Mouse (Mus musculus) liver, embryonic 11.5 days (tissue): ENCODE measurements around the gene Exo1. TPM values are rescaled to one million over a fixed set of nuclear protein-coding genes. Genes with fewer than 3 reads are reported as not detected.
A peak's percentile ranks its signal among the peaks of the same experiment; 100 is the strongest.

Experiments used
- ATAC-seq: fragments of 200-750 bp; cut with Nextera tagmentation; replicated peaks from 2 replicates; pipeline ENCODE4 v1.8.0; 2017; ENCODE audit warnings: moderate number of reproducible peaks, mild to moderate bottlenecking, moderate TSS enrichment, moderate library complexity; ENCODE audit not compliant: low FRiP score
- DNase-seq: peaks from one replicate; pipeline ENCODE4 v3.0.0-alpha.2; 2017; ENCODE audit warnings: low spot score
- H3K27ac ChIP-seq: fragments of 300-500 bp; sonication (generic); 2 replicates; pipeline ENCODE4 v1.5.1; 2014; ENCODE audit warnings: mild to moderate bottlenecking, low read depth, low read length, control low read depth
- H3K27me3 ChIP-seq: fragments of 300-500 bp; sonication (generic); replicated peaks from 2 replicates; pipeline ENCODE4 v1.6.1; 2014; ENCODE audit warnings: low read length, mixed read lengths; ENCODE audit not compliant: control insufficient read depth, insufficient read depth
- H3K36me3 ChIP-seq: fragments of 300-500 bp; sonication (generic); 2 replicates; pipeline ENCODE4 v1.6.1; 2014; ENCODE audit warnings: mild to moderate bottlenecking, low read length, moderate library complexity, mixed read lengths; ENCODE audit not compliant: control insufficient read depth, insufficient read depth
- H3K4me1 ChIP-seq: fragments of 300-500 bp; sonication (generic); replicated peaks from 2 replicates; pipeline ENCODE4 v1.6.1; 2014; ENCODE audit warnings: low read length, mixed read lengths; ENCODE audit not compliant: control insufficient read depth, insufficient read depth
- H3K4me2 ChIP-seq: fragments of 300-500 bp; sonication (generic); 2 replicates; pipeline ENCODE4 v1.6.1; 2014; ENCODE audit warnings: mild to moderate bottlenecking, control low read depth, moderate library complexity
- H3K4me3 ChIP-seq: fragments of 300-500 bp; sonication (generic); 2 replicates; pipeline ENCODE4 v1.5.1; 2014; ENCODE audit warnings: low read depth, low read length, control low read depth
- H3K9ac ChIP-seq: fragments of 300-500 bp; sonication (generic); 2 replicates; pipeline ENCODE4 v1.6.1; 2014; ENCODE audit warnings: low read depth, low read length, control low read depth
- H3K9me3 ChIP-seq: fragments of 300-500 bp; sonication (generic); 2 replicates; pipeline ENCODE4 v1.6.1; 2016; ENCODE audit warnings: low read length, inconsistent platforms, mixed read lengths; ENCODE audit not compliant: control insufficient read depth
- WGBS: fragments of 180-500 bp; shearing (Covaris S2); extraction: QIAGEN DNeasy Blood & Tissue Kit; methylation state at CpG from one replicate; pipeline ENCODE4 v1.1.7; 2014; 5-methylcytosine and 5-hydroxymethylcytosine counted together
- polyA plus RNA-seq: library from polyadenylated mRNA; unstranded; fragments of >200 nt; fragmentation: Nextera tagmentation; extraction: Ambion mirVana; gene quantifications from 2 replicates; pipeline ENCODE4 v1.2.1, GENCODE M21; 2014

The Exo1 gene
- 124 and 131 TPM in 2 replicates for polyA plus RNA-seq

DNA sequence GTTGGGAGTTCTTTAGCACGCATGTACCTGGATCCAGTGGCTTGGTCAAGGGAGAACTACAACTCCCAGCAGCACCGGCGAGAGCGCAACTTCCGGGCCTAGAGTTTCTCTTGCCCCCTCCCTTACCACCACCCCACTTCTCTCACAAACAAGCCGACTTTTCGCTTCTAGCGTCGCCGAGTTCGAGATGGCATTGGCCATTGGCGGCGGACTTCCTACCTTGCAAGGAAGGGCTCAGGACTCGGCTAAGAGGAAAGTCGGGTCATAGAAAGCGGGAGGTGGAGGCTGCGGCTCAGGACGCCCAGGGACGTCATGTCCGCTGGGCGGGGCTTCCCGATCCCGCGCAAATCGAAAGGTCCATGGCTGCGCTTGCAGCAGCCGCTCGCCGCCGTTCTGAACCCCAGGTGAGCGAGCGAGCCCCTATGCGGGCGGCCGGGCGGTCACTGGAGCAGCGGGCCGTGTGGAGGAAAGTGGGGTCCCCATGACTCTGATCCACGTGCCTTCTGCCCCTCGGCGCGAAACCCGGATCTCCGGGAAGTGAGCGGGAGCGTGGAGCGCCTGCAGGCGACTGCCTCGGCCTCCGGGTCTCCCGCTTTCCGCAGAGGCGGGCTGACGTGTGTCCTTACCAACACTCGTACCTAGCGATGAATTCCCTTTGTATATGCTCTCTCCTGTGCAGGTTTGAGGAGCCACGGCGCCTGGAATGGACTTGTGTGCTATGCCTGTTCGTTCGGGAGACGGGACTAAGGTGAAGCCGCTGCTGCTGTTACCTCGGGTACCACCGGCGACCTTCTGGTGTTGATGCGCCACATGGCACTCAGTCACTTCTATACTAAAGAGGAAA lies at the start of gene Exo1:
Exo1 (plus strand) TSS at position 129 of the 844 bp plus-strand sequence.
- WGBS, result under 1% methylated on average over 66 of the region's 66 CpGs
- H3K4me1 ChIP-seq, result peaks cover 11% of the 10 kb centered on the region

DNA sequence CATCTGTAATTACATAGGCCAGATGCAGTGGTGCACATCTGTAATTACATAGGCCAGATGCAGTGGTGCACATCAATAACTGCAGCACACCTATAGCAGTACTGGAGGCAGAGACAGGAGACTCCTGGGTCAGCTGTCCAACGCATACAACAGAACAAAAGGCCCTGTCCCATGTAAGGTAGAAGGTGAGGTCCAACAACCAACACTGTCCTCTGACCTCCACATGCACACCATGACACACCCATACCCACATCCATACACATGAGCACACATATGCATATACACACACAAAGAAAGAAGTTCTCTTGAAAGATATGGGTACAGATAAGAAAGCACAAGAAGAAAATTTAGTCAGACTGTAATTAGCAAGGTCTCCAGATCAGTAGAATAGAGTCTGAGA lies 24.9 kb upstream of the Exo1 start:
- H3K9me3 ChIP-seq, result no peaks in the 10 kb centered on the region
- WGBS, result 83% methylated on average over 1 of the region's 1 CpGs
- ATAC-seq (peak; percentile 26; the same call in 1 of the 2 replicates), DNase-seq (no peak)
- H3K4me1 ChIP-seq, result no peaks in the 10 kb centered on the region
- H3K27me3 ChIP-seq, result no peaks in the 10 kb centered on the region
- no peaks in the 10 kb centered on the region for H3K36me3 ChIP-seq
- no peak overlapping the region for H3K9ac ChIP-seq
- no peak overlapping the region for H3K4me3 ChIP-seq
- no peak overlapping the region for H3K4me2 ChIP-seq
- no peak overlapping the region for H3K27ac ChIP-seq

More for the DNA sequence above, at the start of gene Exo1:
- DNase-seq, result peak; percentile 91
- Histone ChIP-seq H3K27me3 (no peaks in the 10 kb centered on the region), H3K27ac (peak within 1 kb of the TSS; percentile 73), H3K36me3 (peaks cover 22% of the 10 kb centered on the region), H3K4me2 (peak within 1 kb of the TSS; percentile 82), H3K4me3 (peak within 1 kb of the TSS; percentile 87), H3K9me3 (no peaks in the 10 kb centered on the region), H3K9ac (peak within 1 kb of the TSS; percentile 91)
- peak; percentile 96 for ATAC-seq

GRCm38 (mm10) chr1:175867050-175867449 lies 13.3 kb upstream of the Exo1 start:
- Histone ChIP-seq H3K27me3 (no peaks in the 10 kb centered on the region), H3K4me1 (no peaks in the 10 kb centered on the region), H3K36me3 (no peaks in the 10 kb centered on the region), H3K9ac (no peak overlapping the region), H3K9me3 (no peaks in the 10 kb centered on the region), H3K27ac (no peak overlapping the region), H3K4me2 (no peak overlapping the region), H3K4me3 (no peak overlapping the region)
- ATAC-seq (no peak), DNase-seq (no peak)
- WGBS, result 56% methylated on average over 1 of the region's 1 CpGs

- ATAC-seq, result no peak; the same call in 1 of the 2 replicates
- H3K9ac ChIP-seq, result no peak overlapping the region
- H3K9me3 ChIP-seq, result no peaks in the 10 kb centered on the region
- no peak for DNase-seq
- H3K4me3 ChIP-seq, result no peak overlapping the region
- no peaks in the 10 kb centered on the region for H3K4me1 ChIP-seq
- H3K36me3 ChIP-seq, result no peaks in the 10 kb centered on the region
- 27% methylated on average over 5 of the region's 5 CpGs for WGBS
- no peaks in the 10 kb centered on the region for H3K27me3 ChIP-seq
- H3K27ac ChIP-seq, result no peak overlapping the region
- H3K4me2 ChIP-seq, result no peak overlapping the region
Observed at GRCm38 (mm10) chr1:175867558-175867957, 12.8 kb upstream of the Exo1 start.

- Histone ChIP-seq H3K27me3 (no peaks in the 10 kb centered on the region), H3K36me3 (no peaks in the 10 kb centered on the region), H3K4me2 (no peak overlapping the region), H3K9ac (no peak overlapping the region), H3K4me1 (no peaks in the 10 kb centered on the region), H3K27ac (no peak overlapping the region), H3K4me3 (no peak overlapping the region), H3K9me3 (no peaks in the 10 kb centered on the region)
- no peak for ATAC-seq
- no peak for DNase-seq
- WGBS, result 83% methylated on average over 3 of the region's 3 CpGs
Observed at GRCm38 (mm10) chr1:175870716-175871115, 9.7 kb upstream of the Exo1 start.

DNA sequence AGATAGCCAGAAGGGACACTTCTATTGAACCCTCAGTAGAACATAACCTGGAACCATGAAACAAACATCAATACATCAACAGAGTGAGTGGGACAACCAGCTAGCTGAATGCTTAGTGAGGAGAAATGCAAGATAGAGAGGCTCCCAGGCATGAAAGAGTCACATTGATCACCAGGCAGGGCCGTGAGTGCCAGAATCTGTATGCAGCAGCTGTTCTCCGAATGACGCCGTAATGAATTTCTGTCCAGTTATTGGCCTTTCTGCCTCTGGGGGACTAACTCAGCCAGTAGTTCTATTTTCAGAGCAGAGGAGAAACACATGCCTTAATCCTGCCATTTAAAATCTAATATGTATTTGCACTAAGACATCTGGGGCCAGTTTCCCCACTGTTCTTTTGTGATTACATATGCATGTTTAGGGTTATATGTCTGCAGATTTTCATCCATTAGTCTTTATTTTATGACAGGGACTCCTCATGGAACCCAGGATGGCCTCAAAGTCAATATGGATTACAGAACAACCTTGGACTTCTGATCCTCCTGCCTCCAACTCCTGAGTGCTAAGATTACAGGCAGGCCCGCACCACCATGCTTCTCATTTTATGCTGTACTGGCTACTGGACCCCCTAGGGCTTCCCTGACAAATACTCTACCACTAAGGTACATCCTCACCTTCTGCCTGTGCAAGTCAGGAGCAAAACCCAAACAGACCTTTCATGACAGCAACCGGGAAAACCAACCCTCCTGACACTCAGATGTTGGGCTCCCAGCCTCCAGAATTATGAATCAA lies 8.2 kb upstream of the Exo1 start:
- H3K9ac ChIP-seq, result no peak overlapping the region
- no peak overlapping the region for H3K4me2 ChIP-seq
- no peak overlapping the region for H3K4me3 ChIP-seq
- no peaks in the 10 kb centered on the region for H3K9me3 ChIP-seq
- DNase-seq, result no peak
- no peaks in the 10 kb centered on the region for H3K36me3 ChIP-seq
- 87% methylated on average over 6 of the region's 6 CpGs for WGBS
- no peak overlapping the region for H3K27ac ChIP-seq
- no peaks in the 10 kb centered on the region for H3K27me3 ChIP-seq
- ATAC-seq, result no peak
- H3K4me1 ChIP-seq, result no peaks in the 10 kb centered on the region

DNA sequence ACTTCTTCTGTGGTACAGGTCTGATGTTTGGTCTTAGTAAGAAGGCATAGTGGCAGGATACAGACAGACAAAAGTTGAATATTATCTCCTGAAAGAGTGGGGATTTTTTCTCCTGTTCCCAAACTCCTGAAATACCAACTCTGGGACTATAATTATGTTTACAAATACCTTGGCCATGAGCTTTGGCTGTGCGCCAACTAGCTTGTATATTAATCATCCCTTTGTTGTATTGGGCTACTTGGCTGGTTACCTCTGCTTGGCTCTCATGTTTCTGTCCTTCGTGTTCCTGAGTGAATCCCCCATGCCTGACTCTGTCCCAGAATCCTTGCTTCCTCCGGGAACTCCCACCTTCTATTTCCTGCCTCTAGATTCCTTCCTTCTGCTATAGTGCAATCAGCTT lies 3.0 kb downstream of the Exo1 start:
- H3K4me2 ChIP-seq, result no peak overlapping the region

DNA sequence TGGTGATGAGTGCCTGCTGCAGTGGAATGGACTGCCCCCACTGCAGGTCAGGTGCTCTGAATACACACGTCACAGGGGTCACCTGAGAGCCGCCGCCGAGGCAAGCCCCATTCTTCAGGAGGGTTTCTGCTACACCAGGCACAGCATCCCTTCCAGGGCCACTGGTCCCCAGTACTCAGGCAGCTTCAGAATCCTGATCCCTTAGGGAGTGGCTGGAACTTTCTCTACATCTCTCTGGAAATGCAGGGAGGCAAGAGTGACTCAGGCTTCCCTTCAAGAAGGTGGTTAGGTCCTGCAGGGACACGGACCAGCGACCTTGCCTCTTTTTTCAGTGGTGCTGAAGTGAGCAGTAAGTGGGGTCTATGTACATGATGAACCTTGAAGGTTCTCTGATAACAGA lies 12.9 kb downstream of the Exo1 start:
- ATAC-seq (no peak), DNase-seq (no peak)
- Histone ChIP-seq H3K36me3 (peaks cover 36% of the 10 kb centered on the region; the same call in 1 of the 2 replicates), H3K4me1 (no peaks in the 10 kb centered on the region), H3K4me3 (no peak overlapping the region), H3K9me3 (no peaks in the 10 kb centered on the region), H3K27ac (no peak overlapping the region), H3K9ac (no peak overlapping the region), H3K27me3 (no peaks in the 10 kb centered on the region), H3K4me2 (no peak overlapping the region)
- WGBS, result 89% methylated on average over 6 of the region's 6 CpGs

More for the DNA sequence above, 3.0 kb downstream of the Exo1 start:
- WGBS, result 89% methylated on average over 3 of the region's 3 CpGs
- Histone ChIP-seq H3K4me3 (no peak overlapping the region), H3K36me3 (peaks cover 39% of the 10 kb centered on the region), H3K27me3 (no peaks in the 10 kb centered on the region), H3K27ac (no peak overlapping the region), H3K4me1 (peaks cover 11% of the 10 kb centered on the region), H3K9ac (no peak overlapping the region), H3K9me3 (no peaks in the 10 kb centered on the region)
- DNase-seq, result no peak
- ATAC-seq, result no peak
